Mouse (Mus musculus) heart, adult 8-10 months (tissue): ENCODE data around the gene 5730455P16Rik. TPM values are rescaled to one million over a fixed set of nuclear protein-coding genes. Genes with fewer than 3 reads are reported as not detected.
"Not testable (repeated sequence)": the region's sequence is repeated elsewhere in the genome, so short reads cannot be mapped to it uniquely, and the experiment has no call there.

Experiments used
- DNase-seq: peaks from one replicate; pipeline ENCODE4 v3.0.0; 2022; ENCODE audit warnings: low spot score
- total RNA-seq, 4 experiments: library from RNA; stranded (reverse); gene quantifications; 2 replicates each; pipeline ENCODE4 v1.2.4; 2022

Gene 5730455P16Rik
- total RNA-seq, 4 experiments from 2014 or later: 26.4 to 28.9 (median 27.6) TPM

- not testable (repeated sequence) for DNase-seq
Measured at GRCm38 (mm10) chr11:80379184-80379583, 1.4 kb upstream of the 5730455P16Rik start.

- not testable (repeated sequence) for DNase-seq
Measured at GRCm38 (mm10) chr11:80378452-80379068, 726 bp upstream of the 5730455P16Rik start.

GRCm38 (mm10) chr11:80376651-80377050, 1.2 kb downstream of the 5730455P16Rik start:
- DNase-seq: no peak

- no peak for DNase-seq
Measured at GRCm38 (mm10) chr11:80368949-80369348, 8.9 kb downstream of the 5730455P16Rik start.

GRCm38 (mm10) chr11:80354832-80355231, 23.0 kb downstream of the 5730455P16Rik start:
- DNase-seq: no peak

GRCm38 (mm10) chr11:80351832-80352430, 25.9 kb downstream of the 5730455P16Rik start:
- peak; percentile 73 for DNase-seq

- no peak for DNase-seq
Measured at GRCm38 (mm10) chr11:80342482-80342881, 35.4 kb downstream of the 5730455P16Rik start.

- DNase-seq: no peak
Measured at GRCm38 (mm10) chr11:80336351-80336730, 41.5 kb downstream of the 5730455P16Rik start.

- DNase-seq: no peak
Measured at GRCm38 (mm10) chr11:80335609-80336350, 42.1 kb downstream of the 5730455P16Rik start.

GRCm38 (mm10) chr11:80332709-80333400, 45.0 kb downstream of the 5730455P16Rik start:
- no peak for DNase-seq

GRCm38 (mm10) chr11:80324636-80325035, 53.2 kb downstream of the 5730455P16Rik start:
- no peak for DNase-seq

- DNase-seq: no peak
Measured at GRCm38 (mm10) chr11:80323255-80323654, 54.6 kb downstream of the 5730455P16Rik start.

GRCm38 (mm10) chr11:80315743-80316639, 61.8 kb downstream of the 5730455P16Rik start:
- DNase-seq: no peak

- DNase-seq: no peak
Measured at GRCm38 (mm10) chr11:80313944-80314343, 63.9 kb downstream of the 5730455P16Rik start.

GRCm38 (mm10) chr11:80313462-80313861, 64.4 kb downstream of the 5730455P16Rik start:
- no peak for DNase-seq

GRCm38 (mm10) chr11:80312565-80312964, 65.3 kb downstream of the 5730455P16Rik start:
- no peak for DNase-seq

- DNase-seq: no peak
Measured at GRCm38 (mm10) chr11:80312049-80312448, 65.8 kb downstream of the 5730455P16Rik start.

GRCm38 (mm10) chr11:80311271-80311670, 66.6 kb downstream of the 5730455P16Rik start:
- no peak for DNase-seq
